Mouse (Mus musculus) embryonic facial prominence, embryonic 10.5 days (tissue): Measurements from ENCODE around the gene Rnf208. TPM values are rescaled to one million over a fixed set of nuclear protein-coding genes. Genes with fewer than 3 reads are reported as not detected.
"Not testable (repeated sequence)": the region's sequence is repeated elsewhere in the genome, so short reads cannot be mapped to it uniquely, and the experiment has no call there.

Experiments
- DNase-seq: peaks from one replicate; pipeline ENCODE4 v3.0.0-alpha.2; 2017; ENCODE audit warnings: low spot score
- H3K27ac ChIP-seq: fragments of 300-500 bp; sonication (generic); replicated peaks from 2 replicates; pipeline ENCODE4 v1.5.1; 2016; ENCODE audit warnings: mild to moderate bottlenecking
- H3K27me3 ChIP-seq: fragments of 300-500 bp; sonication (generic); replicated peaks from 2 replicates; pipeline ENCODE4 v1.6.1; 2016; ENCODE audit warnings: low read depth, mild to moderate bottlenecking; ENCODE audit not compliant: poor library complexity, severe bottlenecking
- H3K36me3 ChIP-seq: fragments of 300-500 bp; sonication (generic); replicated peaks from 2 replicates; pipeline ENCODE4 v1.6.1; 2016; ENCODE audit warnings: mild to moderate bottlenecking, moderate library complexity
- H3K4me1 ChIP-seq: fragments of 300-500 bp; sonication (generic); 2 replicates; pipeline ENCODE4 v1.6.1; 2016
- H3K4me3 ChIP-seq: fragments of 300-500 bp; sonication (generic); 2 replicates; pipeline ENCODE4 v1.5.1; 2016; ENCODE audit warnings: mild to moderate bottlenecking, moderate library complexity
- H3K9me3 ChIP-seq: fragments of 300-500 bp; sonication (generic); 2 replicates; pipeline ENCODE4 v1.6.1; 2016; ENCODE audit warnings: mild to moderate bottlenecking
- WGBS: fragments of 180-500 bp; shearing (Covaris S2); methylation state at CpG from one replicate; pipeline ENCODE4 v1.1.7; 2016; 5-methylcytosine and 5-hydroxymethylcytosine counted together
- polyA plus RNA-seq: library from polyadenylated mRNA; unstranded; fragments of >200 nt; fragmentation: Nextera tagmentation; extraction: Ambion mirVana; gene quantifications from 2 replicates; pipeline ENCODE4 v1.2.1, GENCODE M21; 2016

The Rnf208 gene
- polyA plus RNA-seq, 1 experiment from 2014 or later = 15.1 TPM

- H3K9me3 ChIP-seq = no peaks in the 10 kb centered on the region
- H3K4me3 ChIP-seq = peak overlapping the region; percentile 1; the same call in 1 of the 2 replicates
- WGBS = 86% methylated on average over 3 of the region's 3 CpGs
- DNase-seq = no peak
- peaks cover 49% of the 10 kb centered on the region for H3K27me3 ChIP-seq
- 0 out of 2 replicates have a peak, but pooled peaks cover under 1% of the 10 kb centered on the region for H3K36me3 ChIP-seq
- no peak overlapping the region for H3K27ac ChIP-seq
- peaks cover 38% of the 10 kb centered on the region for H3K4me1 ChIP-seq
These were observed 2.3 kb upstream of the Rnf208 start for GRCm38 (mm10) chr2:25239766-25240165.

GRCm38 (mm10) chr2:25240310-25240709 is 1.7 kb upstream of the Rnf208 start:
- H3K4me1 ChIP-seq = peaks cover 38% of the 10 kb centered on the region
- peak overlapping the region; percentile 70; the same call in 1 of the 2 replicates for H3K27ac ChIP-seq
- peaks cover 48% of the 10 kb centered on the region for H3K27me3 ChIP-seq
- H3K4me3 ChIP-seq = peak overlapping the region; percentile 69
- peaks cover 5% of the 10 kb centered on the region; the same call in 1 of the 2 replicates for H3K36me3 ChIP-seq
- no peaks in the 10 kb centered on the region for H3K9me3 ChIP-seq
- no peak for DNase-seq
- 48% methylated on average over 8 of the region's 8 CpGs for WGBS

- Histone ChIP-seq H3K36me3 (peaks cover 11% of the 10 kb centered on the region), H3K27me3 (peaks cover 48% of the 10 kb centered on the region), H3K4me1 (peaks cover 38% of the 10 kb centered on the region), H3K9me3 (no peaks in the 10 kb centered on the region), H3K4me3 (peak overlapping the region; percentile 69), H3K27ac (peak overlapping the region; percentile 70; the same call in 1 of the 2 replicates)
- WGBS = 1% methylated on average over 29 of the region's 29 CpGs
- peak; percentile 81 for DNase-seq
These were observed 1.2 kb upstream of the Rnf208 start for GRCm38 (mm10) chr2:25240723-25241437.

GRCm38 (mm10) chr2:25241438-25241775 is 648 bp upstream of the Rnf208 start:
- H3K27me3 ChIP-seq = peaks cover 48% of the 10 kb centered on the region
- no peaks in the 10 kb centered on the region for H3K9me3 ChIP-seq
- no peak for DNase-seq
- H3K36me3 ChIP-seq = peaks cover 16% of the 10 kb centered on the region
- WGBS = 19% methylated on average over 6 of the region's 6 CpGs
- H3K4me1 ChIP-seq = peaks cover 36% of the 10 kb centered on the region
- H3K27ac ChIP-seq = no peak overlapping the region; the same call in 1 of the 2 replicates
- peak overlapping the region; percentile 69 for H3K4me3 ChIP-seq

- peaks cover 36% of the 10 kb centered on the region for H3K36me3 ChIP-seq
- peak overlapping the region; percentile 69; the same call in 1 of the 2 replicates for H3K4me3 ChIP-seq
- H3K9me3 ChIP-seq = no peaks in the 10 kb centered on the region
- H3K27ac ChIP-seq = no peak overlapping the region
- DNase-seq = no peak
- H3K27me3 ChIP-seq = peaks cover 48% of the 10 kb centered on the region
- 78% methylated on average over 8 of the region's 8 CpGs for WGBS
- H3K4me1 ChIP-seq = peaks cover 33% of the 10 kb centered on the region
These were observed 1.3 kb downstream of the Rnf208 start for GRCm38 (mm10) chr2:25243342-25243741.

- Histone ChIP-seq H3K36me3 (peaks cover 44% of the 10 kb centered on the region), H3K27me3 (peaks cover 44% of the 10 kb centered on the region), H3K4me1 (peaks cover 33% of the 10 kb centered on the region), H3K27ac (no peak overlapping the region), H3K4me3 (no peak overlapping the region), H3K9me3 (no peaks in the 10 kb centered on the region)
- WGBS = 90% methylated on average over 4 of the region's 4 CpGs
- DNase-seq = no peak
These were observed 2.1 kb downstream of the Rnf208 start for GRCm38 (mm10) chr2:25244144-25244543.

- peaks cover 19% of the 10 kb centered on the region for H3K4me1 ChIP-seq
- H3K36me3 ChIP-seq = peaks cover 67% of the 10 kb centered on the region
- peaks cover 29% of the 10 kb centered on the region for H3K27me3 ChIP-seq
- 86% methylated on average over 10 of the region's 10 CpGs for WGBS
- DNase-seq = no peak
- H3K4me3 ChIP-seq = no peak within 1 kb of the TSS
- no peak within 1 kb of the TSS for H3K27ac ChIP-seq
- no peaks in the 10 kb centered on the region for H3K9me3 ChIP-seq
These were observed 4.4 kb downstream of the Rnf208 start, which contains the start of gene AL732309.1 for GRCm38 (mm10) chr2:25246183-25247072. Gene AL732309.1, minus strand, starts transcription at chr2:25246863.

- DNase-seq = no peak
- 83% methylated on average over 1 of the region's 1 CpGs for WGBS
- H3K27me3 ChIP-seq = no peaks in the 10 kb centered on the region
- peaks cover 20% of the 10 kb centered on the region for H3K4me1 ChIP-seq
- H3K9me3 ChIP-seq = no peaks in the 10 kb centered on the region
- no peak overlapping the region for H3K4me3 ChIP-seq
- H3K36me3 ChIP-seq = peaks cover 63% of the 10 kb centered on the region
- no peak overlapping the region for H3K27ac ChIP-seq
These were observed 10.3 kb downstream of the Rnf208 start for GRCm38 (mm10) chr2:25252331-25252730.

- Histone ChIP-seq H3K27ac (peak within 1 kb of the TSS; percentile 93), H3K4me3 (peak within 1 kb of the TSS; percentile 99), H3K36me3 (peaks cover 33% of the 10 kb centered on the region), H3K27me3 (no peaks in the 10 kb centered on the region), H3K4me1 (peaks cover 20% of the 10 kb centered on the region), H3K9me3 (no peaks in the 10 kb centered on the region)
- peak; percentile 95 for DNase-seq
- under 1% methylated on average over 39 of the region's 39 CpGs for WGBS
These were observed 13.3 kb downstream of the Rnf208 start, which contains the start of gene Tmem203 for GRCm38 (mm10) chr2:25255284-25255779. Gene Tmem203, plus strand, starts transcription at chr2:25255439.

GRCm38 (mm10) chr2:25256443-25257109 is 14.5 kb downstream of the Rnf208 start:
- not testable (repeated sequence) for H3K9me3 ChIP-seq, H3K27ac ChIP-seq, H3K27me3 ChIP-seq
- peak overlapping the region; percentile 99 for H3K4me3 ChIP-seq
- WGBS = 65% methylated on average over 12 of the region's 12 CpGs
- DNase-seq = peak; percentile 43
- peaks cover 20% of the 10 kb centered on the region for H3K4me1 ChIP-seq
- peaks cover 21% of the 10 kb centered on the region for H3K36me3 ChIP-seq

GRCm38 (mm10) chr2:25257250-25257649 is 15.2 kb downstream of the Rnf208 start:
- not testable (repeated sequence) for DNase-seq

GRCm38 (mm10) chr2:25258887-25259286 is 16.8 kb downstream of the Rnf208 start:
- Histone ChIP-seq H3K27ac (no peak overlapping the region), H3K27me3 (peaks cover 14% of the 10 kb centered on the region), H3K4me3 (no peak overlapping the region), H3K4me1 (peaks cover 39% of the 10 kb centered on the region), H3K36me3 (no peaks in the 10 kb centered on the region), H3K9me3 (no peaks in the 10 kb centered on the region)
- no peak for DNase-seq
- WGBS = 53% methylated on average over 2 of the region's 2 CpGs

More at GRCm38 (mm10) chr2:25257250-25257649, 15.2 kb downstream of the Rnf208 start:
- Histone ChIP-seq H3K36me3 (peaks cover 14% of the 10 kb centered on the region), H3K4me1 (peaks cover 27% of the 10 kb centered on the region)
- H3K9me3 ChIP-seq, H3K27ac ChIP-seq, H3K27me3 ChIP-seq, H3K4me3 ChIP-seq: not testable (repeated sequence)
- WGBS = 89% methylated on average over 5 of the region's 5 CpGs
